Mouse (Mus musculus) heart, adult 2 months (tissue): ENCODE results near the gene Epyc.

Experiments used
- CTCF ChIP-seq: fragments of 200-600 bp; IDR thresholded peaks from 2 replicates; pipeline ENCODE4 v1.8.1; 2022; ENCODE audit warnings: antibody characterized with exemption, mild to moderate bottlenecking, moderate library complexity
- EP300 ChIP-seq: fragments of 200-500 bp; IDR thresholded peaks from 2 replicates; pipeline ENCODE4 v1.6.1; 2011; ENCODE audit warnings: low read depth, low read length, control low read depth; ENCODE audit not compliant: insufficient read depth
- POLR2A ChIP-seq: fragments of 200-500 bp; IDR thresholded peaks from 2 replicates; pipeline ENCODE4 v1.6.1; 2011; ENCODE audit warnings: mild to moderate bottlenecking, low read depth, low read length, control low read depth; ENCODE audit not compliant: insufficient read depth

DNA sequence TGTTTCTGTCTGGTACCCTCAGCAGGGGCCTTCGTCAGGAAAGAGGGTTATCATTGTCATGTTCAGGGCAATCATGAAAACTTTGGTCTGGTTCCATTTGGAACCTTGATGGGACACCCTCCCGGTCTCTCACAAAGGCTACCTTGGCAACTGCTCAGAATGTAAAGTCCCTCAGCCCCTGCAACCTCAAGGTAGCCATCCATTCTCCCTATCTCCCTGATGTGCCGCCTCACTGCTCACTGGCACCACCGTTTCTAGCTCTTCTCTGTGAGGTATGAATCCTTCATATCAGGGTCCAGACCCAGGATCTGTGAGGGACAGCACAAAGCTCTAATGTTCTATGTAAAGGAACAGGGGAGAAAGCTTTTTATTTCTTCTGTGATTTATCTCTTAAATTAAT lies 70.7 kb downstream of the Epyc start:
- TF ChIP-seq CTCF, result no peak
- no peak for TF ChIP-seq EP300
- no peak for TF ChIP-seq POLR2A
